Mouse (Mus musculus) E14TG2a.4 (cell line): ENCODE results near the gene Timmdc1.

Source experiments
- CTCF ChIP-seq: conservative IDR thresholded peaks from 2 replicates; pipeline ENCODE4 v1.5.1; 2014; ENCODE audit warnings: low read length
- NANOG ChIP-seq: IDR thresholded peaks from 2 replicates; pipeline ENCODE4 v1.6.1; 2014; ENCODE audit warnings: borderline replicate concordance, low read length, mixed read lengths
- POU5F1 ChIP-seq: IDR thresholded peaks from 2 replicates; pipeline ENCODE4 v1.6.1; 2014; ENCODE audit warnings: low read length, borderline replicate concordance

- no peak for TF ChIP-seq CTCF
- no peak for TF ChIP-seq NANOG
- no peak for TF ChIP-seq POU5F1
These were observed 49.0 kb upstream of the Timmdc1 start for GRCm38 (mm10) chr16:38571481-38571880.
